Mouse (Mus musculus): Measurements from ENCODE around the gene Cd52.

DNA sequence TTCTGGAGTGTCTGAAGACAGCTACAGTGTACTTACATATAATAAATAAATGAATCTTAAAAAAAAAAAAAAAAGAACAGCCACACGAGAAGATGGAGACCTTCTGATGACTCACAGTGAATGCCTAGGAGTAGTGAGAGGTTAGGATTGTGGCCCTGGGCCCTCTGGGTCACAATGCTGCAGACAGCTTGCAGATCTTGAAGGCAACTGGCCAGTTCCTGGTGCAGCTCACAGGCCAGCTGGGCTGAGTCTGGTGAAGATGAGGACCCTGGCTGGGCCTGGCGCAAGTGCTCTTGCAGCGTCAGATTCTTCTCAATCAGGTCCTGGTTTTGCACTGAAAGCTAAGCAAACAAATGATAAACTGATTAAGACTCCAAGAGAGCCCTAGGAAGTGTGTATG, 37.2 kb upstream of the Cd52 start:
- TF ChIP-seq CTCF (IDR thresholded peaks at IDR 0.05; ENCODE audit: low read depth): no peak
- TF ChIP-seq EP300 (optimal IDR thresholded peaks at IDR 0.05): no peak

Measured in stomach, postnatal 0 days (tissue).